Mouse (Mus musculus) bone marrow macrophage, adult 2 months (primary cell): ENCODE data around the gene Rbms2.

Experiments used
- CTCF ChIP-seq: IDR thresholded peaks from 2 replicates; pipeline ENCODE4 v1.5.1; 2012; ENCODE audit warnings: low read depth, mild to moderate bottlenecking, low read length, moderate library complexity
- POLR2A ChIP-seq: IDR thresholded peaks from 2 replicates; pipeline ENCODE4 v1.6.1; 2012; ENCODE audit warnings: mild to moderate bottlenecking, low read depth, low read length, borderline replicate concordance

GRCm38 (mm10) chr10:128225064-128225463, 45.0 kb upstream of the Rbms2 start:
- TF ChIP-seq POLR2A (no peak), CTCF (no peak)
